Mouse (Mus musculus) heart, embryonic 11.5 days (tissue): Measurements from ENCODE around the gene Gm20388. TPM values are rescaled to one million over a fixed set of nuclear protein-coding genes. Genes with fewer than 3 reads are reported as not detected.

Experiments
- ATAC-seq: fragments of 200-750 bp; cut with Nextera tagmentation; replicated peaks from 2 replicates; pipeline ENCODE4 v1.8.0; 2017; ENCODE audit warnings: moderate library complexity; ENCODE audit not compliant: insufficient number of reproducible peaks, low FRiP score, low TSS enrichment
- H3K27ac ChIP-seq: fragments of 300-500 bp; sonication (generic); 2 replicates; pipeline ENCODE4 v1.5.1; 2014; ENCODE audit warnings: mild to moderate bottlenecking, low read depth, low read length
- H3K27me3 ChIP-seq: fragments of 300-500 bp; sonication (generic); 2 replicates; pipeline ENCODE4 v1.6.1; 2014; ENCODE audit warnings: mild to moderate bottlenecking, low read length, mixed read lengths; ENCODE audit not compliant: control insufficient read depth, insufficient read depth
- H3K36me3 ChIP-seq: fragments of 300-500 bp; sonication (generic); 2 replicates; pipeline ENCODE4 v1.6.1; 2014; ENCODE audit warnings: mild to moderate bottlenecking, low read length, moderate library complexity, mixed read lengths; ENCODE audit not compliant: control insufficient read depth, insufficient read depth
- H3K4me1 ChIP-seq: fragments of 300-500 bp; sonication (generic); 2 replicates; pipeline ENCODE4 v1.6.1; 2014; ENCODE audit warnings: low read length; ENCODE audit not compliant: control insufficient read depth, insufficient read depth
- H3K4me2 ChIP-seq: fragments of 300-500 bp; sonication (generic); 2 replicates; pipeline ENCODE4 v1.6.1; 2014; ENCODE audit warnings: mild to moderate bottlenecking, moderate library complexity
- H3K4me3 ChIP-seq: fragments of 300-500 bp; sonication (generic); 2 replicates; pipeline ENCODE4 v1.5.1; 2014; ENCODE audit warnings: low read depth, low read length
- H3K9ac ChIP-seq: fragments of 300-500 bp; sonication (generic); 2 replicates; pipeline ENCODE4 v1.6.1; 2014; ENCODE audit warnings: mild to moderate bottlenecking, low read depth, low read length, moderate library complexity
- H3K9me3 ChIP-seq: fragments of 300-500 bp; sonication (generic); replicated peaks from 2 replicates; pipeline ENCODE4 v1.6.1; 2016; ENCODE audit warnings: low read length; ENCODE audit not compliant: control insufficient read depth
- WGBS: fragments of 180-500 bp; shearing (Covaris S2); extraction: QIAGEN DNeasy Blood & Tissue Kit; methylation state at CpG from one replicate; pipeline ENCODE4 v1.1.7; 2014; ENCODE audit not compliant: insufficient replicate concordance; 5-methylcytosine and 5-hydroxymethylcytosine counted together
- polyA plus RNA-seq: library from polyadenylated mRNA; unstranded; fragments of >200 nt; fragmentation: Nextera tagmentation; extraction: Ambion mirVana; gene quantifications from 2 replicates; pipeline ENCODE4 v1.2.1, GENCODE M21; 2014

Gm20388 gene
- polyA plus RNA-seq, 1 experiment from 2014 or later = 6.4 TPM

GRCm38 (mm10) chr8:122284203-122284658 is 2373.6 kb downstream of the Gm20388 start:
- H3K4me2 ChIP-seq = peak overlapping the region; percentile 99
- H3K27ac ChIP-seq = peak overlapping the region; percentile 92
- peak overlapping the region; percentile 97 for H3K4me3 ChIP-seq
- ATAC-seq = no peak
- H3K36me3 ChIP-seq = no peaks in the 10 kb centered on the region
- 1% methylated on average over 33 of the region's 33 CpGs for WGBS
- H3K9me3 ChIP-seq = no peaks in the 10 kb centered on the region
- peak overlapping the region; percentile 93 for H3K9ac ChIP-seq
- no peaks in the 10 kb centered on the region for H3K27me3 ChIP-seq
- peaks cover 64% of the 10 kb centered on the region for H3K4me1 ChIP-seq

- Histone ChIP-seq H3K9ac (peak overlapping the region; percentile 93), H3K27ac (peak overlapping the region; percentile 92), H3K36me3 (0 out of 2 replicates have a peak, but pooled peaks cover 4% of the 10 kb centered on the region), H3K4me3 (peak overlapping the region; percentile 97), H3K4me1 (peaks cover 70% of the 10 kb centered on the region), H3K9me3 (no peaks in the 10 kb centered on the region), H3K4me2 (peak overlapping the region; percentile 99), H3K27me3 (no peaks in the 10 kb centered on the region)
- 6% methylated on average over 21 of the region's 21 CpGs for WGBS
- no peak for ATAC-seq
These were observed 2374.1 kb downstream of the Gm20388 start for GRCm38 (mm10) chr8:122284659-122285261.

DNA sequence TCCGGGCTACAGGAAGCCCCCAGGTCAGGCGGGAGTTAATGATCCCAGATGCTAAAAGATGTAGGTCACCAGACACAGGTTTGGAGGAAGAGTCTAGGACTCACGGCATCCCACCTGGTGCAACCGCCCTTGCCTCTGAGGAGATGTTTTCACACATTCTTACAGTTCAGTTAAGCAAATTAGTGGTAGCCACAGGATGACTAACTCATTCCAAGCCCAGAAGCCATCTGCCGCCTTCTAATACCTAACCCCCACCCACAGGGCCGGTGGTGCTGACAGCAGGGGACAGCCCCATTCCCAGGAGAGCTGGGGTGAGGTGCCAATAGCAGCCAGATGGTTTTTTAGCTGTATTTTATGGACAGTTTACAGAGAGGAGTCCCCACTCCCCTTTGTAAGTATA is 2375.1 kb downstream of the Gm20388 start:
- peak overlapping the region; percentile 92; the same call in 1 of the 2 replicates for H3K27ac ChIP-seq
- WGBS = 47% methylated on average over 6 of the region's 6 CpGs

DNA sequence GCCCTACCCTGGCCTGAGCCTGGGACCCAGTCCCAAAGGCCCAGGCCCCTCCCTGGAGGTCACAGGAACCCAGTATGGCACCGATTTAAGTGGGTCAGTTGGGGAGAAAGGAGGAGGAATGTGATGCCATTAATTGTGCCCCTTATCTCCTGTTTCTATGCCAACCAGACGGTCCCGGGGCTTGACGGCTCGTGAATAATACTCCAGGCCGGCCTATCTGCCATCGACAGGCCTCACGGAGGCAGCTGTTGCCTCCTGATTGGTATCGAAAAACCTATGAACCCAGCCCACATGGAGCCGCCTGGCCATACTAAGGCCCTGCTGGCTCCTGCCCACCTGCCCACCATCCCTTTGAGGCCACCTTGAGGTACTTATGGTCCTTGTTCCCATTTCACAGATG is 2376.3 kb downstream of the Gm20388 start:
- Histone ChIP-seq H3K27ac (peak overlapping the region; percentile 92), H3K4me3 (no peak overlapping the region; the same call in 1 of the 2 replicates), H3K9ac (peak overlapping the region; percentile 61), H3K9me3 (no peaks in the 10 kb centered on the region), H3K36me3 (0 out of 2 replicates have a peak, but pooled peaks cover 4% of the 10 kb centered on the region), H3K4me1 (peaks cover 82% of the 10 kb centered on the region), H3K4me2 (peak overlapping the region; percentile 99), H3K27me3 (no peaks in the 10 kb centered on the region)
- 37% methylated on average over 10 of the region's 10 CpGs for whole genome bisulfite sequencing
- 0 out of 2 replicates have a peak, but pooled peaks have one; percentile 23 for ATAC-seq

More for the DNA sequence above, 2375.1 kb downstream of the Gm20388 start:
- Histone ChIP-seq H3K4me2 (peak overlapping the region; percentile 99), H3K27me3 (no peaks in the 10 kb centered on the region), H3K9me3 (no peaks in the 10 kb centered on the region), H3K9ac (peak overlapping the region; percentile 93), H3K4me3 (peak overlapping the region; percentile 97), H3K4me1 (peaks cover 71% of the 10 kb centered on the region), H3K36me3 (0 out of 2 replicates have a peak, but pooled peaks cover 4% of the 10 kb centered on the region)
- ATAC-seq = no peak

DNA sequence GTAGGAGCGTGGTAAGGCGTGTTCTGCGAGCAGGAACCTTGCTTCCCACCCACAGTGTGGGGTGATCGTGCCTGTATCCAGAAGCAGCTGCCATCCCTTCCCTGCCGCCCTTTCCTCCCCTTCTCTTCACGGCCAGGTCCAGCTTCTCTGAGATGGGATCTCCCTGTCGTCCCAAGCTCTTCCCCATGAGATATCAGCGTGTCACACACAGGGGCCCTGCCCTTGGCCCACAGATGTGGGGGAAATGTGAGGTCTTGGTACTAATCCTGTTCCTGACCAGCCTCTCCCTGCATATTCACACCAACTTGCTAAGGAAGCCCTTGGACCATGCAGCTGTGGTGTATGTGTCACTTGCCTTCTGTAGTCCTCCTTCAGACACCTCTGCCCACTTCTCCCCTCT is 2377.1 kb downstream of the Gm20388 start:
- H3K27ac ChIP-seq = peak overlapping the region; percentile 92
- H3K4me3 ChIP-seq = peak overlapping the region; percentile 10; the same call in 1 of the 2 replicates
- H3K36me3 ChIP-seq = 0 out of 2 replicates have a peak, but pooled peaks cover 4% of the 10 kb centered on the region
- peak overlapping the region; percentile 61 for H3K9ac ChIP-seq
- 60% methylated on average over 8 of the region's 8 CpGs for WGBS
- H3K27me3 ChIP-seq = no peaks in the 10 kb centered on the region
- ATAC-seq = no peak
- H3K4me2 ChIP-seq = peak overlapping the region; percentile 99
- H3K9me3 ChIP-seq = no peaks in the 10 kb centered on the region
- peaks cover 89% of the 10 kb centered on the region for H3K4me1 ChIP-seq

DNA sequence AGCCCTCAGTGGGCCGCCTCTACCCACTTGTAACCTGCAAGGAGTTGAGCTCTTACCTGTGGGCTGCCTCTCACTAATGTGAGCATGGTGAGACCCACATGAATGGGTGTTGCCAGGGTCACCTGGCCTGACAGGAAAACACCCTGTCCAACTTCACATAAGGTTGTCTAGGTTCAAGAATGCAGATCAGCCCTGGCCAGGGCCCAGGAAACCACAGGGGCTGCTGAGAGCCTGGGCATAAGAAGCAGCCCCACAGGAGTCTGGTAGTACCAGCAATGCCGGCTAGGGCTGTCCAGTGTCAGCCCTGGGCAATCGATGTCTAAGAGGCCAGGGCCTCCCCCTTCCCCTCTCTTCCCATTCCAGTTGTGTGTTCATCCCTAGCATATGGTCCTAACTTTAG is 2377.7 kb downstream of the Gm20388 start:
- ATAC-seq = no peak
- Histone ChIP-seq H3K27me3 (no peaks in the 10 kb centered on the region), H3K4me2 (peak overlapping the region; percentile 99), H3K4me3 (no peak overlapping the region; the same call in 1 of the 2 replicates), H3K4me1 (peaks cover 94% of the 10 kb centered on the region), H3K27ac (peak overlapping the region; percentile 92; the same call in 1 of the 2 replicates), H3K9ac (peak overlapping the region; percentile 61; the same call in 1 of the 2 replicates), H3K36me3 (0 out of 2 replicates have a peak, but pooled peaks cover 4% of the 10 kb centered on the region), H3K9me3 (no peaks in the 10 kb centered on the region)
- 78% methylated on average over 3 of the region's 3 CpGs for WGBS

DNA sequence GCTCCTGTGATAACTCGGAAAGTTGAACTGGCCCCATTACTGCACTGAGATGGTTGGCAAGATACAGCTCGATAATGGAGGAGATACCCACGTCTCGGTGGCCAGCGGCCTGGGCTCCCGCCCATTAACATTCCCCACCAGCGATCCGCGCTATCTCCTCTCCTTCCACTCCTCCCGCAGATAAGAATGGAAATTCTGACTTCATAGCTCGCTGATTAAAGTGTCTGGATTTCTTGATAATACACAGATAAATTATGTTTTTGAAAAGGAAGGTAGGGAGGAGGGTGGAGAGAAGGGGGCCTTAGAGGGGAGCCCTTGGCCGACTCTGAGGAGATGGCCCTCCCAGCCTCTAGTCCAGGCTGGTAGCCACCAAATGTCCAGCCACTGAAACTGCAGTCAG is 2380.4 kb downstream of the Gm20388 start:
- Histone ChIP-seq H3K9me3 (no peaks in the 10 kb centered on the region), H3K4me1 (peaks cover 96% of the 10 kb centered on the region), H3K4me2 (peak overlapping the region; percentile 45), H3K27ac (peak overlapping the region; percentile 52), H3K9ac (peak overlapping the region; percentile 49), H3K27me3 (no peaks in the 10 kb centered on the region), H3K36me3 (0 out of 2 replicates have a peak, but pooled peaks cover 4% of the 10 kb centered on the region), H3K4me3 (0 out of 2 replicates have a peak overlapping the region, but pooled peaks have one; percentile 18)
- 16% methylated on average over 12 of the region's 12 CpGs for WGBS
- ATAC-seq = no peak

- Histone ChIP-seq H3K9ac (peak overlapping the region; percentile 52), H3K9me3 (no peaks in the 10 kb centered on the region), H3K4me2 (peak overlapping the region; percentile 45), H3K4me3 (0 out of 2 replicates have a peak overlapping the region, but pooled peaks have one; percentile 18), H3K36me3 (0 out of 2 replicates have a peak, but pooled peaks cover 4% of the 10 kb centered on the region), H3K4me1 (peaks cover 96% of the 10 kb centered on the region), H3K27me3 (no peaks in the 10 kb centered on the region), H3K27ac (peak overlapping the region; percentile 52)
- ATAC-seq = no peak
- 51% methylated on average over 10 of the region's 10 CpGs for WGBS
These were observed 2380.9 kb downstream of the Gm20388 start for GRCm38 (mm10) chr8:122291549-122291948.
